Mouse (Mus musculus) lung, embryonic 16.5 days (tissue): ENCODE measurements around the gene Ociad2. TPM values are rescaled to one million over a fixed set of nuclear protein-coding genes. Genes with fewer than 3 reads are reported as not detected.
A peak's percentile ranks its signal among the peaks of the same experiment; 100 is the strongest.

ENCODE experiments used
- ATAC-seq: fragments of 200-750 bp; cut with Nextera tagmentation; 2 replicates; pipeline ENCODE4 v1.8.0; 2017; ENCODE audit warnings: low read depth, mild to moderate bottlenecking, moderate library complexity
- H3K27ac ChIP-seq: fragments of 300-500 bp; sonication (generic); 2 replicates; pipeline ENCODE4 v1.5.1; 2014; ENCODE audit warnings: mild to moderate bottlenecking, control low read depth, low read length
- H3K27me3 ChIP-seq: fragments of 300-500 bp; sonication (generic); 2 replicates; pipeline ENCODE4 v1.6.1; 2014; ENCODE audit warnings: low read depth, low read length, mixed read lengths; ENCODE audit not compliant: control insufficient read depth, insufficient read depth
- H3K36me3 ChIP-seq: fragments of 300-500 bp; sonication (generic); 2 replicates; pipeline ENCODE4 v1.6.1; 2014; ENCODE audit warnings: low read length; ENCODE audit not compliant: control insufficient read depth, insufficient read depth
- H3K4me1 ChIP-seq: fragments of 300-500 bp; sonication (generic); replicated peaks from 2 replicates; pipeline ENCODE4 v1.6.1; 2014; ENCODE audit warnings: low read length, mixed read lengths; ENCODE audit not compliant: control insufficient read depth, insufficient read depth
- H3K4me2 ChIP-seq: fragments of 300-500 bp; sonication (generic); 2 replicates; pipeline ENCODE4 v1.6.1; 2014; ENCODE audit warnings: low read depth, low read length, control low read depth
- H3K4me3 ChIP-seq: fragments of 300-500 bp; sonication (generic); 2 replicates; pipeline ENCODE4 v1.5.1; 2014; ENCODE audit warnings: mild to moderate bottlenecking, low read length, control low read depth
- H3K9ac ChIP-seq: fragments of 300-500 bp; sonication (generic); 2 replicates; pipeline ENCODE4 v1.6.1; 2014; ENCODE audit warnings: low read length, control low read depth
- H3K9me3 ChIP-seq: fragments of 300-500 bp; sonication (generic); 2 replicates; pipeline ENCODE4 v1.6.1; 2016; ENCODE audit warnings: low read length; ENCODE audit not compliant: control insufficient read depth
- WGBS: fragments of 180-500 bp; shearing (Covaris S2); extraction: QIAGEN DNeasy Blood & Tissue Kit; methylation state at CpG from one replicate; pipeline ENCODE4 v1.1.7; 2014; 5-methylcytosine and 5-hydroxymethylcytosine counted together
- polyA plus RNA-seq: library from polyadenylated mRNA; unstranded; fragments of >200 nt; fragmentation: Nextera tagmentation; extraction: Ambion mirVana; gene quantifications from 2 replicates; pipeline ENCODE4 v1.2.1, GENCODE M21; 2015

The Ociad2 gene
- polyA plus RNA-seq, 1 experiment from 2014 or later: 53.4 TPM

GRCm38 (mm10) chr5:73359752-73360141 is 18.9 kb upstream of the Ociad2 start:
- Histone ChIP-seq H3K36me3 (no peaks in the 10 kb centered on the region), H3K27me3 (no peaks in the 10 kb centered on the region), H3K27ac (no peak overlapping the region), H3K9ac (no peak overlapping the region), H3K9me3 (no peaks in the 10 kb centered on the region), H3K4me3 (no peak overlapping the region), H3K4me1 (no peaks in the 10 kb centered on the region; the same call in 1 of the 2 replicates), H3K4me2 (peak overlapping the region; percentile 33)
- WGBS: 32% methylated on average over 12 of the region's 12 CpGs
- no peak for ATAC-seq

- Histone ChIP-seq H3K4me3 (no peak overlapping the region), H3K9ac (no peak overlapping the region), H3K4me2 (no peak overlapping the region; the same call in 1 of the 2 replicates), H3K36me3 (no peaks in the 10 kb centered on the region), H3K4me1 (no peaks in the 10 kb centered on the region; the same call in 1 of the 2 replicates), H3K9me3 (no peaks in the 10 kb centered on the region), H3K27me3 (no peaks in the 10 kb centered on the region), H3K27ac (no peak overlapping the region)
- WGBS: 67% methylated on average over 6 of the region's 6 CpGs
- no peak for ATAC-seq
These were observed 18.4 kb upstream of the Ociad2 start for GRCm38 (mm10) chr5:73359134-73359751.

GRCm38 (mm10) chr5:73355393-73355792 is 14.6 kb upstream of the Ociad2 start:
- no peak overlapping the region for H3K4me3 ChIP-seq
- WGBS: 64% methylated on average over 5 of the region's 5 CpGs
- H3K27me3 ChIP-seq: no peaks in the 10 kb centered on the region
- no peak overlapping the region for H3K4me2 ChIP-seq
- H3K27ac ChIP-seq: no peak overlapping the region
- H3K36me3 ChIP-seq: no peaks in the 10 kb centered on the region
- no peak for ATAC-seq
- H3K9ac ChIP-seq: no peak overlapping the region
- H3K9me3 ChIP-seq: no peaks in the 10 kb centered on the region
- peaks cover 2% of the 10 kb centered on the region for H3K4me1 ChIP-seq

GRCm38 (mm10) chr5:73353978-73354377 is 13.2 kb upstream of the Ociad2 start:
- ATAC-seq: no peak
- Histone ChIP-seq H3K4me1 (peaks cover 2% of the 10 kb centered on the region; the same call in 1 of the 2 replicates), H3K4me3 (no peak overlapping the region), H3K27ac (no peak overlapping the region), H3K27me3 (no peaks in the 10 kb centered on the region), H3K4me2 (no peak overlapping the region), H3K9me3 (no peaks in the 10 kb centered on the region), H3K9ac (no peak overlapping the region), H3K36me3 (no peaks in the 10 kb centered on the region)
- WGBS: 46% methylated on average over 3 of the region's 3 CpGs

- H3K4me1 ChIP-seq: peaks cover 2% of the 10 kb centered on the region; the same call in 1 of the 2 replicates
- no peak overlapping the region for H3K4me2 ChIP-seq
- no peak for ATAC-seq
- no peak overlapping the region for H3K27ac ChIP-seq
- H3K9ac ChIP-seq: no peak overlapping the region
- WGBS: 34% methylated on average over 7 of the region's 7 CpGs
- H3K27me3 ChIP-seq: no peaks in the 10 kb centered on the region
- no peak overlapping the region for H3K4me3 ChIP-seq
- H3K9me3 ChIP-seq: no peaks in the 10 kb centered on the region
- H3K36me3 ChIP-seq: no peaks in the 10 kb centered on the region
These were observed 12.7 kb upstream of the Ociad2 start for GRCm38 (mm10) chr5:73353519-73353918.

GRCm38 (mm10) chr5:73351796-73352195 is 11.0 kb upstream of the Ociad2 start:
- no peak overlapping the region for H3K27ac ChIP-seq
- H3K9me3 ChIP-seq: no peaks in the 10 kb centered on the region
- H3K4me3 ChIP-seq: no peak overlapping the region
- H3K36me3 ChIP-seq: no peaks in the 10 kb centered on the region
- H3K9ac ChIP-seq: no peak overlapping the region
- WGBS: 97% methylated on average over 1 of the region's 1 CpGs
- no peaks in the 10 kb centered on the region for H3K27me3 ChIP-seq
- H3K4me1 ChIP-seq: peaks cover 2% of the 10 kb centered on the region; the same call in 1 of the 2 replicates
- no peak overlapping the region for H3K4me2 ChIP-seq
- ATAC-seq: no peak

- Histone ChIP-seq H3K27ac (no peak overlapping the region), H3K27me3 (no peaks in the 10 kb centered on the region), H3K4me2 (no peak overlapping the region), H3K9me3 (no peaks in the 10 kb centered on the region), H3K4me1 (peaks cover 2% of the 10 kb centered on the region; the same call in 1 of the 2 replicates), H3K9ac (no peak overlapping the region), H3K4me3 (no peak overlapping the region), H3K36me3 (no peaks in the 10 kb centered on the region)
- 50% methylated on average over 5 of the region's 5 CpGs for WGBS
- no peak for ATAC-seq
These were observed 8.7 kb upstream of the Ociad2 start for GRCm38 (mm10) chr5:73349514-73349913.

- Histone ChIP-seq H3K36me3 (no peaks in the 10 kb centered on the region), H3K4me3 (no peak overlapping the region), H3K9me3 (no peaks in the 10 kb centered on the region), H3K4me1 (no peaks in the 10 kb centered on the region), H3K27ac (no peak overlapping the region), H3K4me2 (no peak overlapping the region), H3K9ac (no peak overlapping the region), H3K27me3 (no peaks in the 10 kb centered on the region)
- WGBS: 88% methylated on average over 4 of the region's 4 CpGs
- no peak for ATAC-seq
These were observed 4.4 kb upstream of the Ociad2 start for GRCm38 (mm10) chr5:73345254-73345653.

- Histone ChIP-seq H3K4me1 (no peaks in the 10 kb centered on the region), H3K36me3 (no peaks in the 10 kb centered on the region), H3K27ac (no peak overlapping the region), H3K9me3 (no peaks in the 10 kb centered on the region), H3K9ac (no peak overlapping the region), H3K27me3 (no peaks in the 10 kb centered on the region), H3K4me2 (no peak overlapping the region), H3K4me3 (no peak overlapping the region)
- ATAC-seq: no peak
- WGBS: 76% methylated on average over 10 of the region's 10 CpGs
These were observed 3.5 kb upstream of the Ociad2 start for GRCm38 (mm10) chr5:73344310-73344709.
